In genomic region chr6:122602242-122602991, GRCm38 (mm10) we compare ENCODE assay signal across 8 mouse cellular contexts. TPM values are rescaled to one million over a fixed set of nuclear protein-coding genes. Genes with fewer than 3 reads are reported as not detected.
DNase-seq lines count a peak whose midpoint lies in the region; ATAC-seq and TF ChIP-seq lines count a peak whose summit lies in the region.

Gene Apobec1, minus strand, starts transcription at chr6:122602444.

- peak within 1 kb of the TSS; percentile 79 for H3K9ac ChIP-seq in ES-E14 (ENCODE audit: insufficient read depth, low read depth, low read length, poor library complexity, severe bottlenecking)
- H3K9ac ChIP-seq in forebrain, embryonic 16.5 days (replicated peaks; ENCODE audit: low read depth, low read length) = peak within 1 kb of the TSS; percentile 58
- peak within 1 kb of the TSS; percentile 62 for H3K9ac ChIP-seq in lung, embryonic 14.5 days

- ATAC-seq in forebrain, embryonic 16.5 days = peak; percentile 77
- ATAC-seq in lung, embryonic 14.5 days (ENCODE audit: insufficient read depth) = peak; percentile 92
- ATAC-seq in neutrophil, adult 5-6 weeks (ENCODE audit: extremely low read depth, insufficient number of reproducible peaks, low FRiP score, poor library complexity, severe bottlenecking) = peak; percentile 81

- H3K4me3 ChIP-seq in ES-E14 (ENCODE audit: insufficient read depth in 1 of 2, low read depth in 1 of 2, low read length in 2 of 2, poor library complexity in 1 of 2, severe bottlenecking in 1 of 2) = peak within 1 kb of the TSS; percentile 46 to 67
- H3K4me3 ChIP-seq in cerebellum, adult 2 months (replicated peaks; ENCODE audit: insufficient read depth, low read depth, low read length) = peak within 1 kb of the TSS; percentile 50
- H3K4me3 ChIP-seq in forebrain, embryonic 16.5 days (replicated peaks; ENCODE audit: low read length) = peak within 1 kb of the TSS; percentile 43
- peak within 1 kb of the TSS; percentile 55 for H3K4me3 ChIP-seq in layer of hippocampus, adult 2 months
- H3K4me3 ChIP-seq in lung, embryonic 14.5 days (ENCODE audit: low read depth, low read length) = peak within 1 kb of the TSS; percentile 48

- H3K36me3 ChIP-seq in ES-E14 (ENCODE audit: control insufficient read depth, insufficient read depth, low read length, poor library complexity, severe bottlenecking) = peaks cover 11% of the 10 kb centered on the region
- H3K36me3 ChIP-seq in forebrain, embryonic 16.5 days (ENCODE audit: control insufficient read depth, insufficient read depth) = no peaks in the 10 kb centered on the region
- H3K36me3 ChIP-seq in lung, embryonic 14.5 days (ENCODE audit: insufficient read depth) = no peaks in the 10 kb centered on the region

- no peaks in the 10 kb centered on the region for H3K27me3 ChIP-seq in cerebellum, adult 2 months (ENCODE audit: control insufficient read depth, insufficient read depth, low read length)
- H3K27me3 ChIP-seq in forebrain, embryonic 16.5 days (replicated peaks; ENCODE audit: control insufficient read depth, insufficient read depth, low read length) = no peaks in the 10 kb centered on the region
- H3K27me3 ChIP-seq in lung, embryonic 14.5 days (ENCODE audit: insufficient read depth, low read length) = no peaks in the 10 kb centered on the region

- no peak for TF ChIP-seq POLR2A in cerebellum, adult 2 months (IDR thresholded peaks at IDR 0.05; ENCODE audit: borderline replicate concordance, insufficient read depth, low read length)

- intact Hi-C loops in heart, postnatal 36 days (cut with DNase I) = loop anchor here (5.0 kb wide), 1 partner anchor 210 kb away; no protein-coding TSS in a partner anchor

- no peak for DNase-seq in ES-E14 (ENCODE audit: low read depth, low spot score)
- DNase-seq in cerebellum, adult 2 months = peak; percentile 13 to 22
- DNase-seq in heart, postnatal 36 days = peak; percentile 76 to 78
- DNase-seq in layer of hippocampus, adult 2 months (ENCODE audit: low spot score in 2 of 2) = peak; percentile 16 to 17
- peak; percentile 89 for DNase-seq in lung, embryonic 14.5 days
- DNase-seq in thymus, adult 18-20 months = peak; percentile 76 to 82

- TF ChIP-seq CTCF in cerebellum, adult 2 months (IDR thresholded peaks at IDR 0.05; ENCODE audit: borderline replicate concordance, insufficient read depth, low read depth, low read length) = no peak
- TF ChIP-seq CTCF in layer of hippocampus, adult 2 months (conservative IDR thresholded peaks at IDR 0.05) = no peak
- TF ChIP-seq CTCF in lung, embryonic 14.5 days (IDR thresholded peaks at IDR 0.05; ENCODE audit: low read depth) = no peak

- H3K4me1 ChIP-seq in ES-E14 (ENCODE audit: control insufficient read depth in 2 of 2, insufficient read depth in 2 of 2, low read length in 2 of 2, poor library complexity in 1 of 2) = peaks cover 2 to 9% of the 10 kb centered on the region in 2 experiments; a peak in 2 of 4 replicates
- no peaks in the 10 kb centered on the region for H3K4me1 ChIP-seq in cerebellum, adult 2 months (ENCODE audit: control insufficient read depth, insufficient read depth, low read length)
- peaks cover 6% of the 10 kb centered on the region; the same call in 1 of the 2 replicates for H3K4me1 ChIP-seq in forebrain, embryonic 16.5 days (replicated peaks; ENCODE audit: control insufficient read depth, insufficient read depth, low read length)
- no peaks in the 10 kb centered on the region for H3K4me1 ChIP-seq in lung, embryonic 14.5 days (ENCODE audit: insufficient read depth)

- 3% methylated on average over 22 of the region's 22 CpGs for WGBS in cerebellum, adult 2 months
- WGBS in forebrain, embryonic 16.5 days = 7% methylated on average over 22 of the region's 22 CpGs
- 3% methylated on average over 22 of the region's 22 CpGs for WGBS in lung, embryonic 14.5 days

- in situ Hi-C loops in ES-E14 (cut with MboI; ENCODE audit: low sequenced_read_pairs in 2 of 2, unreplicated experiment in 2 of 2) = no loop called here

- H3K9me3 ChIP-seq in ES-E14 (ENCODE audit: control insufficient read depth, insufficient read depth, low read depth, low read length) = no peaks in the 10 kb centered on the region
- H3K9me3 ChIP-seq in forebrain, embryonic 16.5 days (ENCODE audit: control insufficient read depth, low read length) = no peaks in the 10 kb centered on the region
- no peaks in the 10 kb centered on the region for H3K9me3 ChIP-seq in lung, embryonic 14.5 days (ENCODE audit: low read depth, low read length)

- H3K27ac ChIP-seq in ES-E14 (ENCODE audit: insufficient read depth, low read depth, low read length, poor library complexity, severe bottlenecking) = peak within 1 kb of the TSS; percentile 63
- H3K27ac ChIP-seq in cerebellum, adult 2 months (ENCODE audit: insufficient read depth, low read length) = no peak within 1 kb of the TSS
- no peak within 1 kb of the TSS for H3K27ac ChIP-seq in forebrain, embryonic 16.5 days (ENCODE audit: low read length)
- peak within 1 kb of the TSS; percentile 77 for H3K27ac ChIP-seq in layer of hippocampus, adult 2 months
- peak within 1 kb of the TSS; percentile 73; the same call in 1 of the 2 replicates for H3K27ac ChIP-seq in lung, embryonic 14.5 days (ENCODE audit: low read depth)

- H3K4me2 ChIP-seq in forebrain, embryonic 16.5 days (ENCODE audit: low read length) = peak within 1 kb of the TSS; percentile 60
- peak within 1 kb of the TSS; percentile 70 for H3K4me2 ChIP-seq in lung, embryonic 14.5 days

TF ChIP-seq in ES-E14, 5 proteins besides CTCF, POLR2A, EP300 and RAD21:
- no peak for TF ChIP-seq MAFK (IDR thresholded peaks at IDR 0.05; ENCODE audit: insufficient read depth, low read depth, low read length)
- no peak for TF ChIP-seq ZNF384 (IDR thresholded peaks at IDR 0.05; ENCODE audit: low read depth, low read length)
- TF ChIP-seq HCFC1 (IDR thresholded peaks at IDR 0.05; ENCODE audit: borderline replicate concordance, insufficient read depth, low read length) = no peak
- no peak for TF ChIP-seq ZC3H11A (IDR thresholded peaks at IDR 0.05; ENCODE audit: borderline replicate concordance, low read depth, low read length)
- TF ChIP-seq CHD2 (IDR thresholded peaks at IDR 0.05; ENCODE audit: low read depth, low read length) = no peak

RNA-seq across cellular contexts. Expression of gene Apobec1, which starts in this region (rescaled TPM):
- total RNA-seq in ES-E14 (2012; rRNA removed) = 5.9 and 8.8 TPM in 2 replicates
- polyA plus RNA-seq in cerebellum, adult 2 months (2012; rRNA removed) = 3.2 and 3.8 TPM in 2 replicates
- polyA plus RNA-seq in forebrain, embryonic 16.5 days (2015; fragmentation: Nextera tagmentation; extraction: Ambion mirVana) = 4.4 and 4.9 TPM in 2 replicates
- total RNA-seq in heart, postnatal 36 days (2021) = 1 to 10 TPM; 6.3 to 8.0 TPM
- total RNA-seq in layer of hippocampus, adult 2 months (2021) = 1 to 10 TPM; 1.5 to 2.3 TPM
- polyA plus RNA-seq in lung, embryonic 14.5 days (2014; fragmentation: Nextera tagmentation; extraction: Ambion mirVana) = 5.8 and 6.3 TPM in 2 replicates
- 115 and 128 TPM in 2 replicates for total RNA-seq in neutrophil, adult 5-6 weeks (2017)

Comparison
In these comparisons a context has a peak if more than half of its experiments do, and no peak if none do; other contexts are left out.
1. RNA of gene Apobec1 (total RNA-seq): 115 to 128 TPM in neutrophil, adult 5-6 weeks; 6.3 to 8.0 TPM in heart, postnatal 36 days, 5.9 to 8.8 TPM in ES-E14 and 1.5 to 2.3 TPM in layer of hippocampus, adult 2 months; every median in the first group is over 10 times any median in the second.
2. H3K27ac ChIP-seq: peak in ES-E14 (single experiment), layer of hippocampus, adult 2 months (single experiment) and lung, embryonic 14.5 days (single experiment); none in cerebellum, adult 2 months (single experiment) and forebrain, embryonic 16.5 days (single experiment).
3. Peak in every context shown above with its lines, with median percentiles within 50 percentile points of each other: H3K4me3 ChIP-seq, H3K9ac ChIP-seq and ATAC-seq.